Mouse (Mus musculus) forebrain, embryonic 10.5 days (tissue): Measurements from ENCODE around the gene Dgkg. TPM values are rescaled to one million over a fixed set of nuclear protein-coding genes. Genes with fewer than 3 reads are reported as not detected.

ENCODE experiments used
- DNase-seq: peaks from one replicate; pipeline ENCODE4 v3.0.0-alpha.2; 2017; ENCODE audit warnings: low spot score; ENCODE audit errors: extremely low spot score
- H3K27ac ChIP-seq: fragments of 300-500 bp; sonication (generic); 2 replicates; pipeline ENCODE4 v1.5.1; 2016; ENCODE audit warnings: mild to moderate bottlenecking
- H3K27me3 ChIP-seq: fragments of 300-500 bp; sonication (generic); 2 replicates; pipeline ENCODE4 v1.6.1; 2016; ENCODE audit warnings: mild to moderate bottlenecking; ENCODE audit not compliant: poor library complexity, severe bottlenecking
- H3K36me3 ChIP-seq: fragments of 300-500 bp; sonication (generic); replicated peaks from 2 replicates; pipeline ENCODE4 v1.6.1; 2016; ENCODE audit warnings: mild to moderate bottlenecking, moderate library complexity
- H3K4me1 ChIP-seq: fragments of 300-500 bp; sonication (generic); 2 replicates; pipeline ENCODE4 v1.6.1; 2016
- H3K4me3 ChIP-seq: fragments of 300-500 bp; sonication (generic); 2 replicates; pipeline ENCODE4 v1.5.1; 2016; ENCODE audit warnings: mild to moderate bottlenecking, moderate library complexity
- H3K9me3 ChIP-seq: fragments of 300-500 bp; sonication (generic); 2 replicates; pipeline ENCODE4 v1.6.1; 2016; ENCODE audit warnings: mild to moderate bottlenecking, moderate library complexity
- WGBS: fragments of 180-500 bp; shearing (Covaris S2); methylation state at CpG from one replicate; pipeline ENCODE4 v1.1.7; 2016; 5-methylcytosine and 5-hydroxymethylcytosine counted together
- microRNA-seq: library from miRNA; unstranded; fragments of <30 nt; microRNA quantifications from one replicate; pipeline ENCODE4, GENCODE M21; 2017
- polyA plus RNA-seq: library from polyadenylated mRNA; unstranded; fragments of >200 nt; fragmentation: Nextera tagmentation; extraction: Ambion mirVana; gene quantifications from 2 replicates; pipeline ENCODE4 v1.2.1, GENCODE M21; 2016

Gene Dgkg
- polyA plus RNA-seq, 1 experiment from 2014 or later, result 0.15 TPM

- WGBS, result 78% methylated on average over 16 of the region's 16 CpGs
- Histone ChIP-seq H3K36me3 (peaks cover 17% of the 10 kb centered on the region), H3K9me3 (no peaks in the 10 kb centered on the region), H3K4me3 (no peak overlapping the region), H3K27me3 (peaks cover 66% of the 10 kb centered on the region), H3K27ac (no peak overlapping the region), H3K4me1 (peaks cover 65% of the 10 kb centered on the region)
- no peak for DNase-seq
Measured at GRCm38 (mm10) chr16:22430211-22430951, 226.6 kb downstream of the Dgkg start.

GRCm38 (mm10) chr16:22429377-22429776 lies 227.6 kb downstream of the Dgkg start:
- Histone ChIP-seq H3K27me3 (peaks cover 56% of the 10 kb centered on the region), H3K27ac (peak overlapping the region; percentile 80), H3K9me3 (no peaks in the 10 kb centered on the region), H3K4me1 (peaks cover 55% of the 10 kb centered on the region), H3K4me3 (peak overlapping the region; percentile 42), H3K36me3 (peaks cover 23% of the 10 kb centered on the region)
- 1% methylated on average over 8 of the region's 8 CpGs for WGBS
- DNase-seq, result no peak

- Histone ChIP-seq H3K4me3 (peak overlapping the region; percentile 42), H3K4me1 (peaks cover 51% of the 10 kb centered on the region), H3K9me3 (no peaks in the 10 kb centered on the region), H3K27ac (peak overlapping the region; percentile 80), H3K36me3 (peaks cover 23% of the 10 kb centered on the region), H3K27me3 (peaks cover 51% of the 10 kb centered on the region)
- DNase-seq, result peak; percentile 89
- WGBS, result 1% methylated on average over 9 of the region's 9 CpGs
Measured at GRCm38 (mm10) chr16:22428853-22429341, 228.1 kb downstream of the Dgkg start.

- Histone ChIP-seq H3K4me1 (peaks cover 45% of the 10 kb centered on the region), H3K27ac (no peak overlapping the region), H3K4me3 (no peak overlapping the region), H3K9me3 (no peaks in the 10 kb centered on the region), H3K36me3 (peaks cover 20% of the 10 kb centered on the region), H3K27me3 (peaks cover 33% of the 10 kb centered on the region)
- 78% methylated on average over 7 of the region's 7 CpGs for WGBS
- no peak for DNase-seq
Measured at GRCm38 (mm10) chr16:22426866-22427265, 230.2 kb downstream of the Dgkg start.

GRCm38 (mm10) chr16:22422256-22422655 lies 234.8 kb downstream of the Dgkg start:
- Histone ChIP-seq H3K27ac (no peak overlapping the region), H3K4me3 (no peak overlapping the region), H3K36me3 (peaks cover 41% of the 10 kb centered on the region), H3K4me1 (peaks cover 14% of the 10 kb centered on the region), H3K27me3 (peaks cover 5% of the 10 kb centered on the region; the same call in 1 of the 2 replicates), H3K9me3 (no peaks in the 10 kb centered on the region)
- no peak for DNase-seq
- 83% methylated on average over 5 of the region's 5 CpGs for WGBS

Small RNAs within 50 kb of the gene (microRNA-seq; reads per million reads assigned to microRNA genes)
- gene Mir6362, result not detected
- gene Mir8095, result not detected

Other genes starting within 250 kb of the Dgkg start
- gene Etv5, start 217.5 kb downstream of the Dgkg start, polyA plus RNA-seq, result 34.5 and 45.8 TPM in 2 replicates
- not detected in 2 replicates for gene Crygs, start 154.4 kb upstream of the Dgkg start, polyA plus RNA-seq
- gene Tbccd1, start 200.4 kb upstream of the Dgkg start, polyA plus RNA-seq, result 35.3 and 36.0 TPM in 2 replicates
- gene Dnajb11, start 200.6 kb upstream of the Dgkg start, polyA plus RNA-seq, result 92.2 and 93.8 TPM in 2 replicates
- gene Ahsg, start 234.1 kb upstream of the Dgkg start, polyA plus RNA-seq, result not detected in 2 replicates